Comparison of ENCODE assay signal across 9 mouse cellular contexts in genomic region chr3:158210026-158210425, GRCm38 (mm10).
DNase-seq lines count a peak whose midpoint lies in the region; ATAC-seq lines count a peak whose summit lies in the region.
"Had no signal": no experiment of that assay in that cellular context is flagged by ENCODE, and none has a peak within 500 bp of the region (broad histone marks: within the 10 kb centered on the region; RNA-seq: fewer than 3 reads in every experiment).

No protein-coding gene starts in this region.

- H3K4me3 ChIP-seq in forebrain, embryonic 15.5 days = no peak overlapping the region
- H3K4me3 ChIP-seq in kidney, embryonic 16.5 days (ENCODE audit: low read length) = no peak overlapping the region
- no peak overlapping the region for H3K4me3 ChIP-seq in midbrain, embryonic 12.5 days
- H3K4me3 ChIP-seq in heart, embryonic 10.5 days = no peak overlapping the region
- H3K4me3 ChIP-seq: liver, embryonic 15.5 days had no signal

- no peak overlapping the region for H3K27ac ChIP-seq in forebrain, embryonic 15.5 days (replicated peaks)
- H3K27ac ChIP-seq in kidney, embryonic 16.5 days (ENCODE audit: low read length) = no peak overlapping the region
- H3K27ac ChIP-seq in midbrain, embryonic 12.5 days (replicated peaks) = no peak overlapping the region
- H3K27ac ChIP-seq in heart, embryonic 10.5 days = no peak overlapping the region
- H3K27ac ChIP-seq: liver, embryonic 15.5 days had no signal

- peaks cover 2% of the 10 kb centered on the region; the same call in 1 of the 2 replicates for H3K4me1 ChIP-seq in forebrain, embryonic 15.5 days
- no peaks in the 10 kb centered on the region for H3K4me1 ChIP-seq in kidney, embryonic 16.5 days (ENCODE audit: insufficient read depth, low read length)
- H3K4me1 ChIP-seq in midbrain, embryonic 12.5 days = no peaks in the 10 kb centered on the region
- H3K4me1 ChIP-seq in heart, embryonic 10.5 days = no peaks in the 10 kb centered on the region
- H3K4me1 ChIP-seq: liver, embryonic 15.5 days had no signal

- DNase-seq in ovary, postnatal 10 days (ENCODE audit: low spot score) = peak; percentile 2
- no peak for DNase-seq in ovary, adult 18-20 months (ENCODE audit: low spot score)
- DNase-seq in adrenal gland, postnatal 36 days = peak; percentile 1 to 18
- no peak for DNase-seq in MN1 (ENCODE audit: low spot score)
- no peak for DNase-seq in heart, embryonic 10.5 days (ENCODE audit: low spot score)

- H3K9me3 ChIP-seq in forebrain, embryonic 15.5 days = no peaks in the 10 kb centered on the region
- H3K9me3 ChIP-seq in kidney, embryonic 16.5 days (ENCODE audit: low read length) = no peaks in the 10 kb centered on the region
- H3K9me3 ChIP-seq in midbrain, embryonic 12.5 days = no peaks in the 10 kb centered on the region
- H3K9me3 ChIP-seq in heart, embryonic 10.5 days = no peaks in the 10 kb centered on the region
- H3K9me3 ChIP-seq: liver, embryonic 15.5 days had no signal

- H3K4me2 ChIP-seq in forebrain, embryonic 15.5 days (replicated peaks) = no peak overlapping the region
- H3K4me2 ChIP-seq in kidney, embryonic 16.5 days (replicated peaks; ENCODE audit: low read depth, low read length) = no peak overlapping the region
- H3K4me2 ChIP-seq in midbrain, embryonic 12.5 days (replicated peaks) = no peak overlapping the region
- H3K4me2 ChIP-seq: liver, embryonic 15.5 days had no signal

- no peaks in the 10 kb centered on the region for H3K36me3 ChIP-seq in forebrain, embryonic 15.5 days
- H3K36me3 ChIP-seq in kidney, embryonic 16.5 days (ENCODE audit: insufficient read depth, low read length) = no peaks in the 10 kb centered on the region
- H3K36me3 ChIP-seq in midbrain, embryonic 12.5 days = no peaks in the 10 kb centered on the region
- no peaks in the 10 kb centered on the region for H3K36me3 ChIP-seq in heart, embryonic 10.5 days
- H3K36me3 ChIP-seq: liver, embryonic 15.5 days had no signal

- peak; percentile 79 for ATAC-seq in forebrain, embryonic 15.5 days (replicated peaks)
- peak; percentile 90; the same call in 1 of the 2 replicates for ATAC-seq in kidney, embryonic 16.5 days (ENCODE audit: low FRiP score, low TSS enrichment)
- ATAC-seq in midbrain, embryonic 12.5 days (ENCODE audit: low FRiP score, low read depth) = peak; percentile 74

- H3K9ac ChIP-seq in forebrain, embryonic 15.5 days (replicated peaks) = no peak overlapping the region
- no peak overlapping the region for H3K9ac ChIP-seq in kidney, embryonic 16.5 days (replicated peaks; ENCODE audit: low read length)
- no peak overlapping the region for H3K9ac ChIP-seq in midbrain, embryonic 12.5 days (replicated peaks)
- H3K9ac ChIP-seq: liver, embryonic 15.5 days had no signal

- WGBS in forebrain, embryonic 15.5 days = 9% methylated on average over 2 of the region's 2 CpGs
- WGBS in kidney, embryonic 16.5 days = 11% methylated on average over 2 of the region's 2 CpGs
- WGBS in midbrain, embryonic 12.5 days = 6% methylated on average over 2 of the region's 2 CpGs
- 8% methylated on average over 2 of the region's 2 CpGs for WGBS in heart, embryonic 10.5 days

- H3K27me3 ChIP-seq in forebrain, embryonic 15.5 days = no peaks in the 10 kb centered on the region
- no peaks in the 10 kb centered on the region for H3K27me3 ChIP-seq in kidney, embryonic 16.5 days (ENCODE audit: insufficient read depth, low read length)
- H3K27me3 ChIP-seq in midbrain, embryonic 12.5 days = no peaks in the 10 kb centered on the region
- no peaks in the 10 kb centered on the region for H3K27me3 ChIP-seq in heart, embryonic 10.5 days (ENCODE audit: insufficient read depth, poor library complexity, severe bottlenecking)
- H3K27me3 ChIP-seq: liver, embryonic 15.5 days had no signal

Comparison
In these comparisons a context has a peak if more than half of its experiments do, and no peak if none do; other contexts are left out.
1. DNase-seq: peak in ovary, postnatal 10 days (single experiment) and adrenal gland, postnatal 36 days (2 of 2); none in ovary, adult 18-20 months (single experiment), MN1 (single experiment) and heart, embryonic 10.5 days (single experiment).
2. Peak in every context shown above with its lines, with median percentiles within 50 percentile points of each other: ATAC-seq.